Mouse (Mus musculus): ENCODE results near the gene Trap1. TPM values are rescaled to one million over a fixed set of nuclear protein-coding genes. Genes with fewer than 3 reads are reported as not detected.
"Not testable (repeated sequence)": the region's sequence is repeated elsewhere in the genome, so short reads cannot be mapped to it uniquely, and the experiment has no call there.

Gene Trap1
- polyA plus RNA-seq, 1 experiment from 2014 or later: 90.8 TPM

GRCm38 (mm10) chr16:4031441-4032274 lies 46.0 kb downstream of the Trap1 start:
- H3K4me3 ChIP-seq (ENCODE audit: low read length): no peak overlapping the region
- no peaks in the 10 kb centered on the region for H3K9me3 ChIP-seq (ENCODE audit: control insufficient read depth, low read length)
- no peak overlapping the region for H3K27ac ChIP-seq (ENCODE audit: low read length)
- H3K4me2 ChIP-seq (ENCODE audit: low read depth, low read length): no peak overlapping the region
- H3K36me3 ChIP-seq (ENCODE audit: control insufficient read depth, insufficient read depth, low read length): no peaks in the 10 kb centered on the region
- 47% methylated on average over 5 of the region's 6 CpGs for WGBS
- no peak for ATAC-seq (ENCODE audit: low read depth)
- H3K4me1 ChIP-seq (replicated peaks; ENCODE audit: control insufficient read depth, insufficient read depth, low read length): no peaks in the 10 kb centered on the region
- no peaks in the 10 kb centered on the region for H3K27me3 ChIP-seq (ENCODE audit: control insufficient read depth, insufficient read depth, low read depth, low read length)
- no peak overlapping the region for H3K9ac ChIP-seq (ENCODE audit: low read length)

GRCm38 (mm10) chr16:4030501-4030900 lies 47.1 kb downstream of the Trap1 start:
- Histone ChIP-seq H3K4me2 (ENCODE audit: low read depth, low read length) (no peak overlapping the region), H3K27ac (ENCODE audit: low read length) (no peak overlapping the region), H3K9ac (ENCODE audit: low read length) (no peak overlapping the region), H3K27me3 (ENCODE audit: control insufficient read depth, insufficient read depth, low read depth, low read length) (no peaks in the 10 kb centered on the region), H3K4me3 (ENCODE audit: low read length) (no peak overlapping the region), H3K9me3 (ENCODE audit: control insufficient read depth, low read length) (no peaks in the 10 kb centered on the region), H3K36me3 (ENCODE audit: control insufficient read depth, insufficient read depth, low read length) (no peaks in the 10 kb centered on the region), H3K4me1 (replicated peaks; ENCODE audit: control insufficient read depth, insufficient read depth, low read length) (no peaks in the 10 kb centered on the region)
- no peak for ATAC-seq (ENCODE audit: low read depth)
- 89% methylated on average over 10 of the region's 10 CpGs for WGBS

GRCm38 (mm10) chr16:4029371-4029841 lies 48.2 kb downstream of the Trap1 start:
- Histone ChIP-seq H3K4me3 (ENCODE audit: low read length) (no peak overlapping the region), H3K9ac (ENCODE audit: low read length) (no peak overlapping the region), H3K9me3 (ENCODE audit: control insufficient read depth, low read length) (no peaks in the 10 kb centered on the region), H3K4me1 (replicated peaks; ENCODE audit: control insufficient read depth, insufficient read depth, low read length) (no peaks in the 10 kb centered on the region), H3K27me3 (ENCODE audit: control insufficient read depth, insufficient read depth, low read depth, low read length) (no peaks in the 10 kb centered on the region), H3K4me2 (ENCODE audit: low read depth, low read length) (no peak overlapping the region), H3K27ac (ENCODE audit: low read length) (no peak overlapping the region), H3K36me3 (ENCODE audit: control insufficient read depth, insufficient read depth, low read length) (no peaks in the 10 kb centered on the region)
- ATAC-seq (ENCODE audit: low read depth): no peak
- WGBS: 87% methylated on average over 5 of the region's 5 CpGs

- H3K4me2 ChIP-seq (ENCODE audit: low read depth, low read length): no peak overlapping the region
- no peaks in the 10 kb centered on the region for H3K36me3 ChIP-seq (ENCODE audit: control insufficient read depth, insufficient read depth, low read length)
- H3K4me1 ChIP-seq (replicated peaks; ENCODE audit: control insufficient read depth, insufficient read depth, low read length): no peaks in the 10 kb centered on the region
- H3K27me3 ChIP-seq (ENCODE audit: control insufficient read depth, insufficient read depth, low read depth, low read length): no peaks in the 10 kb centered on the region
- no peak overlapping the region for H3K4me3 ChIP-seq (ENCODE audit: low read length)
- H3K9ac ChIP-seq (ENCODE audit: low read length): no peak overlapping the region
- WGBS: 71% methylated on average over 3 of the region's 3 CpGs
- no peak for ATAC-seq (ENCODE audit: low read depth)
- H3K9me3 ChIP-seq (ENCODE audit: control insufficient read depth, low read length): no peaks in the 10 kb centered on the region
- H3K27ac ChIP-seq (ENCODE audit: low read length): no peak overlapping the region
Observed at GRCm38 (mm10) chr16:4027211-4027610, 50.4 kb downstream of the Trap1 start.

- ATAC-seq (ENCODE audit: low read depth): no peak
- Histone ChIP-seq H3K9ac (ENCODE audit: low read length) (no peak overlapping the region), H3K36me3 (ENCODE audit: control insufficient read depth, insufficient read depth, low read length) (no peaks in the 10 kb centered on the region), H3K4me3 (ENCODE audit: low read length) (no peak overlapping the region), H3K4me2 (ENCODE audit: low read depth, low read length) (no peak overlapping the region), H3K27ac (ENCODE audit: low read length) (no peak overlapping the region), H3K27me3 (ENCODE audit: control insufficient read depth, insufficient read depth, low read depth, low read length) (no peaks in the 10 kb centered on the region), H3K4me1 (replicated peaks; ENCODE audit: control insufficient read depth, insufficient read depth, low read length) (no peaks in the 10 kb centered on the region), H3K9me3 (ENCODE audit: control insufficient read depth, low read length) (no peaks in the 10 kb centered on the region)
- 36% methylated on average over 1 of the region's 1 CpGs for WGBS
Observed at GRCm38 (mm10) chr16:4026672-4027071, 51.0 kb downstream of the Trap1 start.

- Histone ChIP-seq H3K4me2 (ENCODE audit: low read depth, low read length) (no peak overlapping the region), H3K36me3 (ENCODE audit: control insufficient read depth, insufficient read depth, low read length) (no peaks in the 10 kb centered on the region), H3K27me3 (ENCODE audit: control insufficient read depth, insufficient read depth, low read depth, low read length) (no peaks in the 10 kb centered on the region), H3K9me3 (ENCODE audit: control insufficient read depth, low read length) (no peaks in the 10 kb centered on the region), H3K4me3 (ENCODE audit: low read length) (no peak overlapping the region), H3K4me1 (replicated peaks; ENCODE audit: control insufficient read depth, insufficient read depth, low read length) (no peaks in the 10 kb centered on the region), H3K9ac (ENCODE audit: low read length) (no peak overlapping the region), H3K27ac (ENCODE audit: low read length) (no peak overlapping the region)
- WGBS: 63% methylated on average over 4 of the region's 4 CpGs
- no peak for ATAC-seq (ENCODE audit: low read depth)
Observed at GRCm38 (mm10) chr16:4022719-4023118, 54.9 kb downstream of the Trap1 start.

GRCm38 (mm10) chr16:4021241-4021640 lies 56.4 kb downstream of the Trap1 start:
- Histone ChIP-seq H3K4me2 (ENCODE audit: low read depth, low read length) (no peak overlapping the region), H3K4me1 (replicated peaks; ENCODE audit: control insufficient read depth, insufficient read depth, low read length) (no peaks in the 10 kb centered on the region), H3K9ac (ENCODE audit: low read length) (no peak overlapping the region), H3K27me3 (ENCODE audit: control insufficient read depth, insufficient read depth, low read depth, low read length) (no peaks in the 10 kb centered on the region), H3K9me3 (ENCODE audit: control insufficient read depth, low read length) (no peaks in the 10 kb centered on the region), H3K4me3 (ENCODE audit: low read length) (no peak overlapping the region), H3K36me3 (ENCODE audit: control insufficient read depth, insufficient read depth, low read length) (no peaks in the 10 kb centered on the region), H3K27ac (ENCODE audit: low read length) (no peak overlapping the region)
- no peak for ATAC-seq (ENCODE audit: low read depth)
- 88% methylated on average over 1 of the region's 1 CpGs for WGBS

- not testable (repeated sequence) for H3K4me3 ChIP-seq (ENCODE audit: low read length); H3K9me3 ChIP-seq (ENCODE audit: control insufficient read depth, low read length); H3K4me2 ChIP-seq (ENCODE audit: low read depth, low read length); H3K4me1 ChIP-seq (replicated peaks; ENCODE audit: control insufficient read depth, insufficient read depth, low read length); H3K36me3 ChIP-seq (ENCODE audit: control insufficient read depth, insufficient read depth, low read length); ATAC-seq (ENCODE audit: low read depth); H3K27ac ChIP-seq (ENCODE audit: low read length); H3K27me3 ChIP-seq (ENCODE audit: control insufficient read depth, insufficient read depth, low read depth, low read length); H3K9ac ChIP-seq (ENCODE audit: low read length)
- 72% methylated on average over 6 of the region's 6 CpGs for WGBS
Observed at GRCm38 (mm10) chr16:4017466-4017865, 60.2 kb downstream of the Trap1 start.

GRCm38 (mm10) chr16:4016786-4017185 lies 60.8 kb downstream of the Trap1 start:
- ATAC-seq (ENCODE audit: low read depth); H3K27me3 ChIP-seq (ENCODE audit: control insufficient read depth, insufficient read depth, low read depth, low read length); H3K36me3 ChIP-seq (ENCODE audit: control insufficient read depth, insufficient read depth, low read length); H3K27ac ChIP-seq (ENCODE audit: low read length); H3K9ac ChIP-seq (ENCODE audit: low read length); H3K9me3 ChIP-seq (ENCODE audit: control insufficient read depth, low read length); H3K4me3 ChIP-seq (ENCODE audit: low read length); H3K4me2 ChIP-seq (ENCODE audit: low read depth, low read length); H3K4me1 ChIP-seq (replicated peaks; ENCODE audit: control insufficient read depth, insufficient read depth, low read length): not testable (repeated sequence)
- 77% methylated on average over 17 of the region's 17 CpGs for WGBS

All from lung, embryonic 16.5 days (tissue).